Mouse (Mus musculus) inflammation-experienced regulatory T-cells, adult 6 months (primary cell): Measurements from ENCODE around the gene Cuta. TPM values are rescaled to one million over a fixed set of nuclear protein-coding genes. Genes with fewer than 3 reads are reported as not detected.
A peak's percentile ranks its signal among the peaks of the same experiment; 100 is the strongest.
"Not testable (repeated sequence)": the region's sequence is repeated elsewhere in the genome, so short reads cannot be mapped to it uniquely, and the experiment has no call there.

Source experiments
- ATAC-seq: one replicate; pipeline ENCODE4 v1.8.0; 2017
- polyA plus RNA-seq, 3 experiments: library from polyadenylated mRNA; unstranded; fragments of 100-300 nt; shearing (Covaris generic); gene quantifications; one replicate each; pipeline ENCODE4 v1.2.1; 2017

Gene Cuta
- polyA plus RNA-seq: 100 to 1,000 TPM; 132 to 166 (median 135) TPM

DNA sequence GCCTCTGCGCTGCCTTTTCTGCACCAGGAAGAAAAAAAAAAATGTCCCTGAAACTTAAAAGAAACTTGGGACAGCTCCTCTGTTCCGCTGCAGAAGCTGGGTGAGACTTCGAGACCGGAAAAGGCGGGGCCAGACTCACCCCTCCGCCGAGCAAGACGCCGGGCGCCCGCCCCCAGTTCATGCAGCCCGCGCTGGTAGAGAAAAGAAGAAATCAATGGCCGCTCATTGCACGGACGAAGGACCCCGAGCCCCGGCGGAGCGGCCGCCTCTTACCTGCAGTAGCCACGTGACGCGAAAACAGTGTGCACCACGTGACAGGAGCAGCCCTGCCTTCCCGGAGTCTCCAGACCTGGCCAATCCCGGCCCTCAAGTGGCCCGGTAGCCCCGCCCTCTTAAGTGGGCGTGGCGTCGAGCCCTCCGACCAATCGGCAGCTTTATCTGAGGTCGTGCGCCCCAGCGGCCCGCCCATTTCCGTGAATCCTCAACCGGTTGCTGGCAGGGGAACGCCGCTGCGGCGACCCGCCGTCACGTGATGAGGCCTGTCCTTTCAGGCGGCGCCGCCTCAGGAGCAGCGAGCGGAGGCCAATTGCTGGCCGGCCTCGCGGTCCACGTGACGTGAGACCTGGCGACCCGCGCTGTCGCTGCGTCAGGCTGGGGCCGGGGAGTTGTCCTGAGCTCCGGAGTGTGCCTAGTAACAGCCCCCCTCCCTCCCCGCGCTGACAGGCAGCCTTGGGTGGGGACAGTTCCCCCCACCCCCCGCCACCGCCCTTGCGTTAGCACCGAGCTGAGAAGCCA, at the start of gene Cuta:
Cuta (minus strand) TSS at position 392 of the 795 bp plus-strand sequence.
- ATAC-seq: peak; percentile 90

DNA sequence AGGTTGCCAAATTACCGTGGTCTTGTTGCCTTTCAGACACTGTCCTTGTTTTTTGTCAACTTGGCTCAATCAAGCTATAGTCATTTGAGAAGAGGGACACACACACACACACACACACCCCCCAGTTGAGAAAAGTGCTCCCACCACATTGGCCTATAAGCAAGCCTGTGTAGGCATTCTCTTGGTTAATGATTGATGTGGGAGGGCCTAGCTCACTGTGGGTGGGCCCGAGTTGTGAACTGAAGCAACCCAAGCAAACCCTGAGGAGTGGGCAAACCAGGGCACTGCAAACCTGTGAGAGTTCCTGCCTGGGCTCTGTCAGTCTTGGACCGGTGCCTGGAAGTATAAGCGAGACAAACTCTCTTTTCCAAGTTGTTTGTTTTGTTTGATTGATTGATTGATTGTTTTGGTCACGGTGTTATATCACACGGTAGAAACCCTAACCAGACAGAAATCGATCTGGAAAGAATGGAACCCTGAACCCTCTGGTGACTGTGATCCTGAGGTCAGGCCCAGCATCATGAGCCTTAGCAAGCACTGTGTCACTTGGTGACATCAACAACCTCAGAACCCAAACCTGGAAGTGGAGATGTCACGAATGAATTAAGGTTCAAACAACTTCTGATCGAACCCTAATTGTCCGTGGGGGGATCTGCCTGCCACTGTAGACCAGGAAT, 46.3 kb upstream of the Cuta start:
- ATAC-seq: no peak

DNA sequence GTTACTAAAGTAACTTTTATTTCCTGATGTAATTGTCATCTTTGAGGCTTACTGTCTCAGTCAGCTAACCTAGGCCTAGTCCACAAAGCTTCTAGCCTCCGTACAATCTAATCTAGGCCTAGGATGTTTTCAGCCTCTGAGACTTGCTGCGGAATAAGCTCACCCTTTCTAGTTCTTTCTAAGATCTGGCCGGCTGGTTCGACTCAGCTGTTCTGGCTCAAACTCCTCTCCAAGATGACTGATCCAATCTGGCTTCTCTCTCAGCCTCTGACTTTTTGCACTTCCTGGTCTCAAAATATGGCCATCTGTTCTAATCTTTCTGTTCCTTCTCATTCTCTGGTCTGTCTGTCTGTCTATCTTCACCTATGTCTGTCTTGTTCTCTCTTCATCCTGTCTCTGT, 44.0 kb upstream of the Cuta start:
- no peak for ATAC-seq

DNA sequence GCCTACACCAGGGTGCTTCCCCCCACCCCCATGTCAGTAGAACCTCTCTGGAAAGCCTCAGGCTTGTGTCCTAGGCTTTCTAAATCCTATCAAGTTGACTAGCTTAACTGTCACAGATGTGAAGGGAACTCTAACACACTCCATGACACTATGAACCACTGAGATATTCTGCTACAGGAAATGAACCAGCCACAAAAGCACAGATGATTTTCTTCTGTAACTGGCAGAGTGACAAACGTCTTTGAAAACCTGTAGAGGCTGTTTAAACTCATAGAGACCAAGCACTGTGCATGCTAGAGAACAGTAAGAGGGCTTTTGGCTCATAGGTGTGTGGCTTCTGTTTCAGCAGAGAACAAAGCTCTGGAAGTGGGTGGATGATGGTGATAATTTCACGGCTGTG, 41.7 kb upstream of the Cuta start:
- peak; percentile 87 for ATAC-seq

DNA sequence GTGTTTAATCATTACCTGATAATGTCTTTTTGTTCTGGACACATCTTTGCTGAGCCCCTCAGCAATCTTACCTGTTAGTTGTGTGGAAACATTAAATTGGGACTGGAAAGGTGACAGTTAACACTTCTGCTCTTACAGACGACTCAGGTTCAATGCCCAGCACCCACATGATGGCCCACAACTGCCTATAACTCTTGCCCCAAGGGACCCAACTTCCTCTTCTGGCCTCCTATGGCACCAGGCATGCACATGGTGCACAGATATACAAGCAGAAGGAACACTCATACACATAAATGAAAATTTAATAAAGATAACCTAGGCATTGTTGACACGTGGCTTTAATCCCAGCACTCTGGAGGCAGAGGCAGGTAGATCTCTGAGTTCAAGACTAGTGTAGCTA, 40.1 kb upstream of the Cuta start:
- no peak for ATAC-seq

DNA sequence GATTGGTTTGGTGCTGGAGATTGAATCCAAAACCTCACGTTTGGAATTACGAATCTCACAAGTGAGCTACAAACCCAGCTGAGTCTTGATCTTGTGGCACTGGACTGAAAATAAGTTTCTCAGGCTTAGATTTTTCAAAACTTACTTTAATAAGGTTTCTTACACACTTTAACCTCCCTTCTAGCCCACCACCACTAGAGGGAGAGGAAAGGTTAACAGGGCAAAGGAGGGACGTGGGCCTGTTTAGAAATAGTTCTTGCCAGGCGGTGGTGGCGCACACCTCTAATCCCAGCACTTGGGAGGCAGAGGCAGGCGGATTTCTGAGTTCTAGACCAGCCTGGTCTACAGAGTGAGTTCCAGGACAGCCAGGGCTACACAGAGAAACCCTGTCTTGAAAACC, 38.0 kb upstream of the Cuta start:
- not testable (repeated sequence) for ATAC-seq

DNA sequence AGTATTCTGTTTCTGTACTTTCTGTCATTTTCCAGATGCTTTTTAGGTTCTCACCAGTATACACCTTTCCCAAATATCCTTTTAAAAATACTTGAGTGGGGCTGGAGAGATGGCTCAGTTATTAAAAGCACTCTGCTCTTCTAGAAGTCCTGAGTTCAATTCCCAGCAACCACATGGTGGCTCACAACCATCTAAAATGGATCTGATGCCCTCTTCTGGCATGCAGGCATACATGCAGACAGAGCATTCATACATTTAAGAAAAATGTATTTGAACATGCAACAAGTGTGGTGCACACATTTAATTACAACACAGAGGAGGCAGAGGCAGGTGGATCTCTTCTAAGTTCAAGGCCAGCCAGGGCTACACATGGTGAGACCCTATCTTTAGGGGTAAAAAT, 36.0 kb upstream of the Cuta start:
- ATAC-seq: no peak

DNA sequence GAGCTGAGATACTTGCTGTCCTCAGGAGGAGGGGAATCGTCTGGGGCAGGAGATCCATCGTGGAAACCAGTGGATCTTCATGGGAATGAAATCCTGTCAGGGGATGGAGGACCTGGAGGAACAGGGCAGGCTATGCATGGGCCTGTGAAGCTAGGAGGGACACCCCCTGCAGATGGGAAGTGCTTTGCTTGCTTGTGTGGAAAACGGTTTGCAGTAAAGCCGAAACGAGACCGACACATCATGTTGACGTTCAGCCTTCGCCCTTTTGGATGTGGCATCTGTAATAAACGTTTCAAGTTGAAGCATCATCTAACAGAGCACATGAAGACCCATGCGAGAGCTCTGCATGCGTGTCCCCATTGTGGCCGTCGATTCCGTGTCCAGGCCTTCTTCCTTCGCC, 35.2 kb upstream of the Cuta start:
- ATAC-seq: no peak

DNA sequence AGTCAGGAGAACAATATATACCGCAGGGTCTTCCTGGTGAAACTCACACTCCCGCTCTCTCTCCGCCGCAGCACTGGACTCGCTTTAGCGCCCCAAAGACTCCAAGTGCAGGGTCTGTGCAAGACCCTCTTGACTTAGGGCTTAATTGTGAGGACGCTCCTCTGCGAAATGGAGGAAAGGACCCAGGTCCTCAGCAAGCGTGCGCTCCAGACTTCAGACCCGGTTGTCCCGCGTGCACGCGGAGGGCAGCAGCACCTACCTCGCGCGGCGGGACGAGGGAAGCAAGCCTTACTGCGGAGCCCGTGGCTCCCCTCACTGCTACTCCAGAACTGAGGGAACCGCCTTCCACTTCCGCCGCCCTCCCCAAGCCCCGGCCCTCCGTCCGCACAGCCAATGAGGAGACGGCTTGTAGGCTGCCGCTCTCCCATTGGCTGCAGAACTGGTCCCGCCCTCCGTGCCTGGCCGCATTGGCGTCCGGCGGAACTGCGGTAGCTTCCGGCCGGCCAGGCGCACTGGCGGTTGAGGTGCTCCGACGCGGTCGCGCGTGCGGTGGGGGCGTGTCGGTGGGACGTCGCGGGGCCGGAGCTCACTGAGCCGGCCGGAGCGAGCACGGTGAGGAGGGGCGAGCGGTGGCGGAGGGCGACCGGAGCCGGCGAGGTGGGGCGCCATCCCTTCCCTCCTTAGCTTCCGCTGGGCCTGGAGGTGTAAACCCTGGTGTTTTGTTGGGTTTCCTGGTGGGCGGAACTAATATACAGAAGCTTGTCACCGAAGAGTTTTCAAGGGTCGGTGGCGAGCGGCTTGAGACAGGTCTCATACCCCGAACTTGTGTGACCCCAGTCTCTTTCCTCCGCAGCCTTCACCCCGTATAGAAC, 33.6 kb upstream of the Cuta start, which contains the start of gene Zbtb9:
Zbtb9 (plus strand) TSS at position 465 of the 872 bp plus-strand sequence.
- ATAC-seq: peak; percentile 99

DNA sequence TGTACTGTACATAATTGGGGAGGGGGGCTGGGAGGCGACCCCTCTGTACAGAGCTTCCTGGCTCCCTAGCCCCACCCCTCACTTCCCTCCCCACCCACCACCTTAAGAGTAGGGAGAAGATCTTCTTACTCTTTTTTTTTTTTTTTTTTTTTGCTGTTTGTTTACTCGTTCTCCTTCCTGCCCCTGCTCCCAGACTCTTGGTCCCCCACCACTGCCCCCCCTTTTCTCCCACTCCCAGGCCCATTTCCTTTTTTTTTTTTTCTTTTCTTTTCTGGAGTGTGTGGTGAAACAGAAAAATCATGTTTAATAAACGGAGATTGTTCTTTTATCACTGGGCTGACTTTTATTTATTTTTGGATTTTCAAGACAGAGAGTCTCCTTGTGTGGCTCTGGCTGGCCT, 32.7 kb upstream of the Cuta start:
- ATAC-seq: no peak

DNA sequence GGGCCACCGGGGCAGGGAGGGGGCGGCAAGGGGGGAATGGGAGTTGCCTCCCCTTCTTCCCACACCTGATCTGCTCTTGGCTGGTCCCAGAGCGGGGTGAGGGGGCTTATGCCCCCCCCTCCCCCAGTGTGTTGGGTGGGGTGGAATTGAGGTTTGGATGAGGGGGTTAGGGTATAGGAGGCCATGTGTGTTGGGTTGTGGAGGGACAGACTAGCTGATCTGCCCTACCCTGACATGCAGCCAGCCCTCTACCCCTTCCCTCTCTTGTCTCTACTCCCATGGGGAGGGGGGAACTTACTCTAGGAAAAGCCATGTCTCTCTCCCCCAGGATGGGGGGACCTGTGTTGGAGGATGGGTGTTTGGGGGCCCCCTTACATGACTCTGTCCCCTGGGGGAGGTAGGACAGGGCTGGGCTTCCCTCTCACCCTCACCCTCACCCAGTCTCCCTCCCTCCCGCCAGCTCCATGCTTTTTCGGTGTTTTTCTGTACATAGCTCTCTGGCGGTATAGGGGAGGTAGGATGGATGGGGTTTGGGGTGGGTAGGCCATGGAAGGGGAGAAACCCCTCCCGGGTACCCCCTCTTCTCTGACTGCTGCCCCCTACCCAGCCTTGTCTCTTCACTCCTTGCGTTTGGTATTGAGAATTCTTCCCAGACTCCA, 32.0 kb upstream of the Cuta start:
- ATAC-seq: no peak

DNA sequence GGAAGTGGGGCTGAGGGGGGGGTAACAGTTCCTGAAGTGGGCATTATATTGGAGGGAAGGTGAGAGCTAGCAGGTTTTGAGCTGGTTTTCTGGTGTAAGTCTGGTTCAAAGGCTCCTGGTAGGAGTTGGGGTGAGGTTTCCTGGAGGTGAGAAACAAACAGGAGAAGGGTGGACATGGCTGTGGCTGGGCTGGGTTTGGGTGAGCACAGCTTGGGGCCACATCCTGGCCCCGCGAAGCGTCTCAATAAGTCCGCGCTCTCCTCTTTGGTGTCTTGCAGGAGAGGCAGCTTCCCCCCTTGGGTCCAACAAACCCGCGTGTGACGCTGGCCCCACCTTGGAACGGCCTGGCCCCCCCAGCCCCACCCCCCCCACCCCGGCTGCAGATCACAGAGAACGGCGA, 30.9 kb upstream of the Cuta start:
- no peak for ATAC-seq

DNA sequence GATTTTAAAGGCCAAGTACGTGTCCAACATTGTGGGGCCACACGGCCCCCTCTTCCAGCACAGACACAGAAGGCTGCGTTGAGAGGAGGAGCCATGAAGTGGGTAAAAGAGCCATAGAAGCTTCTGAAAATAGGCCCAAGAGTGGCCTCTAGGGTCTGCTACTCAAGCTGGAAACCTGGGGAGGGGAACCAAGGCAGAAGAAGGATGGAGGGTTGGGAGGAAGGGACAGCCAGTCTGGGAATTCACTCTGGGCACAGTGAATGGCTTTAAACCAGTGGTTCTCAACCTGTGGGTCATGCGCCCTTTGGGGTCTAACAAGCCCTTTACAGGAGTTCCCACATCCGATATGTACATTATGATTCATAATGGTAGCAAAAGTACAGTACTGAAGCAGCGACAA, 29.9 kb upstream of the Cuta start:
- ATAC-seq: no peak

DNA sequence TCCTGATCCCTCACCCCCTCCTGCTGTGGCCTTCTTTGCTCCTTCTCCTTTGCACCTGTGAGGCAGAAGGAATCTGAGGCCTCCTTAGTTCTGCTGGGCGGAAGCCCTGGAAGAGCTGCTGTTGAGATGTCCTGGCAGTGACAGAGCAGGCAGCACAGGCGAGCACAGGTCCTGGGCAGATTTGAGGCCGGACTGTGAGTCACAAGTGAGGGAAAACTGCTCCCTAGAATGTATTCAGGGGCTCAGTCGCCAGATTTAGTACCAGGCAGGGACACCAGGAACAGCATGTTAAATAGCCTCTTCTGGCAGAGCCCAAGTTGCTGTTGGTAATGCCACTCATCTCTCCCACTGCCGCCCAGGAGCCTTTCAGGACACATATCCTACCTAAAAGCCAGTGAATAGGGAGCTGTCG, 28.8 kb upstream of the Cuta start:
- ATAC-seq: no peak

DNA sequence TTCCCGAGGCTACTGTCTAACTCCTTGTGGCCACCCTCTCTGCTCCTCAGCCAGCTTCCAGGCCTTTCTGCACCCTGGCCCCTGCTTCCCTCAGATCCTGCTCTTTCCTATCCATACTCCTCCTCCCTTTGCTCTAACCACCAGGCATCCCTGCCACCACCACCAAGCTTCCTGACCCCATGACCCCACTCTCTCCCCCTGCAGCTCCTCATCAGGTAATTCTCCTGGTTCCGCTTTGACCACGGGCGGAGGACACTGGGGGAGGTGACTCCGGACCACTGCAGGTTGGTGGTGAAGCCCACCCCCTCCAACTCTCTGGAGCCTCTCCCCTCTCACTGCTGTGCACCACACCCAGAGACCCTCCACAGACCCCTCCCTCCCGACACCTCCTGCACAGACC, 28.1 kb upstream of the Cuta start:
- ATAC-seq: no peak

DNA sequence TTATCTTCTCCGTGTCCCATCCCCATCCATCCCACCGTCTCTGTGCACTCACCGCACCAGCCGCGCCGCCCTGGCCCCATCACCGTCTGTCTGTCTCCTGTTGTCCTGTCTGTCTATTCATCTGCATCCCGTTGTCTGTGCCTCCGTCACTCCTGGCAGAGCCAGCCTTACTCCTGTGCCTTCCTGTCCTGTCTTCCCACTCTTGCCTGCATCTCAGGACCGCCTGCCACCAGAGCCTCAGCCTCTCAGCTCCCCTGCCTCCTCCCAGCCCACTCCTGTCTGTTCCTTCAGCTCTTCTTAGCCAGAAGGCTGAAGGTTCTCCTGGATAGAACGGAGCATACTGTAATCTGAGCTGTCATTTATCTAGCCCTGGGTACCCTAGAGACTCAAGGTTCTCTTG, 27.6 kb upstream of the Cuta start:
- ATAC-seq: no peak

DNA sequence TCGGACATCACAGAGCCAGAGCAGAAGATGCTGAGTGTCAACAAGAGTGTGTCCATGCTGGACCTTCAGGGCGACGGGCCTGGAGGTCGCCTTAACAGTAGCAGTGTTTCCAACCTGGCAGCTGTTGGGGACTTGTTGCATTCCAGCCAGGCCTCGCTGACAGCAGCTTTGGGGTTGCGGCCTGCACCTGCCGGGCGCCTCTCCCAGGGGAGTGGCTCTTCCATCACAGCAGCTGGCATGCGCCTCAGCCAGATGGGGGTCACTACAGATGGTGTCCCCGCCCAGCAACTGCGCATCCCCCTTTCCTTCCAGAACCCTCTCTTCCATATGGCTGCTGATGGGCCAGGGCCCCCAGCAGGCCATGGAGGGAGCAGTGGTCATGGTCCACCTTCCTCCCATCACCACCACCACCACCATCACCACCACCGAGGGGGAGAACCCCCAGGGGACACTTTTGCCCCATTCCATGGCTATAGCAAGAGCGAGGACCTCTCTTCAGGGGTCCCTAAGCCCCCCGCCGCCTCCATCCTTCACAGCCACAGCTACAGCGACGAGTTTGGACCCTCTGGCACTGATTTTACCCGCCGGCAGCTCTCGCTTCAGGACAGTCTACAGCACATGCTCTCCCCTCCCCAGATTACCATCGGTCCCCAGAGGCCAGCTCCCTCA, 22.3 kb upstream of the Cuta start:
- no peak for ATAC-seq

DNA sequence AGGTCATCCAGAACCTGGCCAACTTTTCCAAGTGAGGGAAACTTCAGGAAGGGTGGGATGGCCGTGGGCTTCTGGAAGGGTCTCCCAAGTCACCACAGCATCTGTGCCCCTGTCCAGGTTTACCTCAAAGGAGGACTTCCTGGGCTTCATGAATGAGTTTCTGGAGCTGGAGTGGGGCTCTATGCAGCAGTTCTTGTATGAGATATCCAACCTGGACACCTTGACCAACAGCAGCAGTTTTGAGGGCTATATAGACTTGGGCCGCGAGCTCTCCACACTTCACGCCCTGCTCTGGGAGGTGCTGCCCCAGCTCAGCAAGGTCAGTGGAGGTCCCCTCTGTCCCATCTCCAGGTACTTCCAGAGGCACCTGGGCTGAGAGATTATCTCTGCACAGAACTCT, 20.4 kb upstream of the Cuta start:
- no peak for ATAC-seq

DNA sequence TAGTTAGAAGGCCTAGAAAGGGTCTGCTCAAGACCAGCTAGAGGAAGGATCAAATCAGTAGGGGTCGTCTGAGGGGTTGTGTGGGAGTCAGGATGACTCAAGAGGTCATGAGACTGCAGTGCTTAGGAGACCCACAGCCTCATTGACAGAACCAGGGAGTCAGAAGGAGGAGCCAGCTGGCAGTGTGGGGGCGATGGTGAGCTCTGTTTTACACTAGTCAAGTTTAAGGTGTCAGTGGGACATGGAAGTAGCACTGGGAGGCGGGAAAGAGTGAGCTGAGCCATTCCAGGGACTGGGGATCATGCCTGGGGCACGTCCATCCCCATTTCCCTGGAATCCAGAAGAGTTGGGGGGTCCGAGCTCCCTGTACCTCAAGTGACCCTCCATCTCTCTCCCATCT, 19.5 kb upstream of the Cuta start:
- ATAC-seq: no peak

DNA sequence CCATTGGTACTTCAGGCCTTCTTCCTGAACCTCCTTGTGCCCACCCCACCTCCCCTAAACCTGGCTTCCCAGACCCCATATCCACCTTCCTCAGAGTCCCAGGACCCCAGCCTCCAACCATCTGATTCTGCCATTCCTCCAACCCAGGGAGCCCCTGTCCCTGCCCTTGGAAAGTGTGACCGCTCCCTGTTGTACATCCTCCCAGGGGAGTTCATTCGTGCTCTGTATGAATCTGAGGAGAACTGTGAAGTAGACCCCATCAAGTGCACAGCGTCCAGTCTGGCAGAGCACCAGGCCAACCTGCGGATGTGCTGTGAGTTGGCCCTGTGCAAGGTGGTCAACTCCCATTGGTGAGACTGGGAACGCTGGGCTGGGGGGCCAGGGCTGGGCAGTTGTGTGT, 18.5 kb upstream of the Cuta start:
- no peak for ATAC-seq

DNA sequence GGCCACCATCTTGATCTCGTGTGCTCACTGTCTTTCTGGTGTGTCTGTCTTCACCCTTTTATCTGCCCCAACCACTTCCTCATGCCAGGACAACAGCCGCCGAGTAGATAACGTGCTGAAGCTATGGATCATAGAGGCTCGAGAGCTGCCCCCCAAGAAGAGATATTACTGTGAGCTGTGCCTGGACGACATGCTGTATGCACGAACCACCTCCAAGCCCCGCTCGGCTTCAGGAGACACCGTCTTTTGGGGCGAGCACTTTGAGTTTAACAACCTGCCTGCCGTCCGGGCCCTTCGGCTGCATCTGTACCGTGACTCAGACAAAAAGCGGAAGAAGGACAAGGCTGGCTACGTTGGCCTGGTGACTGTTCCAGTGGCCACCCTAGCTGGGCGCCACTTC, 17.5 kb upstream of the Cuta start:
- ATAC-seq: no peak

DNA sequence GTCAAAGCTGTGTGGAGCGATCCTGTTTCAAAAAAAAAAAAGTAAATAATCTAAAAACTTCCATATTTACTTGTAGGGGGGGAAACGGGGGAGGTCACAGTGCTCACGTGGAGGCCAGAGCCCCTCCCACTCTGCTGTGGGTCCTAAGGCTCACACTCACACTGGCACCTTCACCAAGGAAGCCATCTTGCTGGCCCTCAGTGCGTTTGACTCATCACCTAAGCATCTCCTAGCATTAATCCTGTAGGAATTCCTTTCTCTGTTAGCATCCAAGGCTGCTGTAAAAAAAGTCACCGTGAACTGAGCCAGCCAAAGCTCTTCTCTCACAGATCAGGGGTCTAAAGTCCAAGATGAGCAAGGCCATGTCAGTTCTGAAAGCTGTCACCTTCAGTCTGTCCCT, 16.9 kb upstream of the Cuta start:
- no peak for ATAC-seq
